Mouse (Mus musculus): ENCODE measurements around the gene Ttc16. TPM values are rescaled to one million over a fixed set of nuclear protein-coding genes. Genes with fewer than 3 reads are reported as not detected.

Gene Ttc16
- polyA plus RNA-seq, 1 experiment = 0.16 TPM

DNA sequence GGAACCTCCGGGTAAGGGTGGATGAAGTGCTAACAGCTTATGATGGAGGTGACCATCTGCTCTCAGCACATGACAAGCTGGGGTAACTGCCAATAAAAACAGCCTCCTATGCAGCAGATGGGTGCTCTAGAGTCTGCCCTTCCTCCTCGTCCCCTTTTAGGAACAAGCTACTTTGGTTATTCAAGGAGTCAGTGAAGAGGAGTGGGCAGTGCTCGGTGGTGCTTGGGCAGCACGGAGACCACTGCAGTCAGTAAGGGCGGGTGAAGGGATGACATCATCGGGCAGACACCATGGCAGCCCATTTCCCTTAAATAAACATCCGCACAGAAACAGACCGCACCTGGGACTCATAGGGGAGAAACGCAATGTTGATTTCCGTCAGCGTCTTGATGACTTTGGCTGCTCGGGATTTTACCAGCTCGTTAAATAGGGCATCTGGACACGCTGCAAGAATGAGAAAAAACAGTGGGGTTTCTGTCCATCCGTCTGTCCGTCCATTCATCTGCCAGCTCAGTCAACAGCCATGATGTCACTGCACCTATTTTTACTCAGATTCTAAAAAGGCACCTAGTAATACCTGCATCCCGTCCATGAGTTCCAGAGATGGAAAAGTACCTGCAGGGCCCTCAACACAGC lies 41.6 kb upstream of the Ttc16 start:
- no peak overlapping the region for H3ac ChIP-seq (ENCODE audit: control insufficient read depth, insufficient read length)
- no peaks in the 10 kb centered on the region for H3K79me2 ChIP-seq (ENCODE audit: control insufficient read depth, insufficient read depth)
- no peaks in the 10 kb centered on the region for H3K27me3 ChIP-seq (ENCODE audit: control insufficient read depth, insufficient read depth, insufficient read length)
- peaks cover 15% of the 10 kb centered on the region for H3K36me3 ChIP-seq (ENCODE audit: control insufficient read depth, insufficient read depth)
- TF ChIP-seq POLR2A (IDR thresholded peaks at IDR 0.05; ENCODE audit: insufficient read length, low read depth) (no peak), REST (IDR thresholded peaks at IDR 0.05; ENCODE audit: insufficient read depth, insufficient read length) (no peak), USF1 (IDR thresholded peaks at IDR 0.05; ENCODE audit: low read depth) (peak; percentile 40), SRF (IDR thresholded peaks at IDR 0.05; ENCODE audit: control insufficient read depth, insufficient read length, low read depth) (no peak), MYOD1 (IDR thresholded peaks at IDR 0.05; ENCODE audit: control insufficient read depth in 1 of 3, insufficient read length in 2 of 3, low read depth in 2 of 3) (peak; percentile 91 to 95 (median 93)), POLR2AphosphoS2 (IDR thresholded peaks at IDR 0.05; ENCODE audit: insufficient read length, low read depth) (no peak), TCF12 (IDR thresholded peaks at IDR 0.05; ENCODE audit: insufficient read depth, poor library complexity, severe bottlenecking) (peak; percentile 39), E2F4 (IDR thresholded peaks at IDR 0.05; ENCODE audit: insufficient read depth) (no peak), MYOG (IDR thresholded peaks at IDR 0.05; ENCODE audit: control insufficient read depth in 1 of 3, insufficient read depth in 1 of 3, insufficient read length in 2 of 3, low read depth in 2 of 3) (peak in 2 of 3 experiments; percentile 45 to 51), MAX (IDR thresholded peaks at IDR 0.05; ENCODE audit: low read depth) (no peak), TCF3 (IDR thresholded peaks at IDR 0.05; ENCODE audit: insufficient read length, low read depth) (no peak), CEBPB (IDR thresholded peaks at IDR 0.05; ENCODE audit: insufficient read depth, poor library complexity, severe bottlenecking) (no peak)
- no peak overlapping the region for H3K4me3 ChIP-seq
- H3K4me2 ChIP-seq (ENCODE audit: low read depth) = peak overlapping the region; percentile 38

DNA sequence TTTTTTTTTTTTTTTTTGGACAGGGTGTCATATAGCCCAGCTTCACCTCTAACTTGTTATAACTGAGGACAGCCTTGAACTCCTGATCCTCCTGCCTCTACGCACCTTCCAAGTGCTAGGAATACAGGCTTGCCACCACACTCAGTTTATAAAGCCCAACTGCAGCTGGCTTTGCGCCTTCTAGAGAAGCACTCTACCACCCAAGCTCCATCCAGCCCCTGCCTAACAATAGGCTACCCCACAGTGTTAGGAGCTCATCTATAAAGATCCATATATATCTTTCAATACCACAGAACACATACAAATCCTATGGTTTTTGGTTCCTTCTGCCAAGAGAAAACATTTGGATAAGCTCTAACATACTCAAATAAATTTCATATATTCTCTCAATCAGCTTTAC lies 41.1 kb upstream of the Ttc16 start:
- H3K27me3 ChIP-seq (ENCODE audit: control insufficient read depth, insufficient read depth, insufficient read length) = no peaks in the 10 kb centered on the region
- H3ac ChIP-seq (ENCODE audit: control insufficient read depth, insufficient read length) = no peak overlapping the region
- no peak for TF ChIP-seq MAX (IDR thresholded peaks at IDR 0.05; ENCODE audit: low read depth)
- TF ChIP-seq TCF12 (IDR thresholded peaks at IDR 0.05; ENCODE audit: insufficient read depth, poor library complexity, severe bottlenecking) = no peak
- TF ChIP-seq USF1 (IDR thresholded peaks at IDR 0.05; ENCODE audit: low read depth) = no peak
- no peak for TF ChIP-seq CEBPB (IDR thresholded peaks at IDR 0.05; ENCODE audit: insufficient read depth, poor library complexity, severe bottlenecking)
- TF ChIP-seq MYOD1 (IDR thresholded peaks at IDR 0.05; ENCODE audit: control insufficient read depth in 1 of 3, insufficient read length in 2 of 3, low read depth in 2 of 3) = no peak
- no peak for TF ChIP-seq POLR2AphosphoS2 (IDR thresholded peaks at IDR 0.05; ENCODE audit: insufficient read length, low read depth)
- TF ChIP-seq TCF3 (IDR thresholded peaks at IDR 0.05; ENCODE audit: insufficient read length, low read depth) = no peak
- TF ChIP-seq POLR2A (IDR thresholded peaks at IDR 0.05; ENCODE audit: insufficient read length, low read depth) = no peak
- no peak for TF ChIP-seq REST (IDR thresholded peaks at IDR 0.05; ENCODE audit: insufficient read depth, insufficient read length)
- TF ChIP-seq SRF (IDR thresholded peaks at IDR 0.05; ENCODE audit: control insufficient read depth, insufficient read length, low read depth) = no peak
- no peak for TF ChIP-seq MYOG (IDR thresholded peaks at IDR 0.05; ENCODE audit: control insufficient read depth in 1 of 3, insufficient read depth in 1 of 3, insufficient read length in 2 of 3, low read depth in 2 of 3)
- TF ChIP-seq E2F4 (IDR thresholded peaks at IDR 0.05; ENCODE audit: insufficient read depth) = no peak

DNA sequence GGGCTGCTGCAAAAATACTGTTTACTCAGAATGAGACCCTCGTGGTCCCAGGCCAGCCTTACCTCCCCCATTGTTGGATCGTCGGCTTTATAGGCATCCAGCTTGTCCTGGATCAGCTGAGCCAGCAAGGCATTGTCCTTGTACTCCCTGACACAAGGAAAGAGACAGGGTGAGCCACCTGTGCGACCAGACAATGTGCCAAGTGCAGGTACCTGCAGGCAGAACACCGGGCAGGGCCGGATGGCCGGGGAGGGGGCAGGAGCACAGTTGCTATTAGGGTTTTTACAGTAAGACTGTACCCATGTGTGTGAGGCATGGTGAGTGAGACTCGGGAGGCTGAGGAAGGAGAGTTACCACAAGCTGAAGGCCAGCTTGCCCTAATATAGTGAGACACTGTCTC lies 36.5 kb upstream of the Ttc16 start:
- Histone ChIP-seq H3K4me3 (no peak overlapping the region), H3K27me3 (ENCODE audit: control insufficient read depth, insufficient read depth, insufficient read length) (no peaks in the 10 kb centered on the region), H3K4me2 (ENCODE audit: low read depth) (no peak overlapping the region), H3ac (ENCODE audit: control insufficient read depth, insufficient read length) (no peak overlapping the region), H3K79me2 (ENCODE audit: control insufficient read depth, insufficient read depth) (no peaks in the 10 kb centered on the region), H3K36me3 (ENCODE audit: control insufficient read depth, insufficient read depth) (peaks cover 17% of the 10 kb centered on the region)
- no peak for TF ChIP-seq USF1 (IDR thresholded peaks at IDR 0.05; ENCODE audit: low read depth)
- TF ChIP-seq MYOG (IDR thresholded peaks at IDR 0.05; ENCODE audit: control insufficient read depth in 1 of 3, insufficient read depth in 1 of 3, insufficient read length in 2 of 3, low read depth in 2 of 3) = no peak
- no peak for TF ChIP-seq SRF (IDR thresholded peaks at IDR 0.05; ENCODE audit: control insufficient read depth, insufficient read length, low read depth)
- TF ChIP-seq CEBPB (IDR thresholded peaks at IDR 0.05; ENCODE audit: insufficient read depth, poor library complexity, severe bottlenecking) = no peak

More for the DNA sequence above, 41.1 kb upstream of the Ttc16 start:
- H3K4me2 ChIP-seq (ENCODE audit: low read depth) = peak overlapping the region; percentile 38
- H3K4me3 ChIP-seq = no peak overlapping the region
- H3K79me2 ChIP-seq (ENCODE audit: control insufficient read depth, insufficient read depth) = no peaks in the 10 kb centered on the region
- peaks cover 19% of the 10 kb centered on the region for H3K36me3 ChIP-seq (ENCODE audit: control insufficient read depth, insufficient read depth)

DNA sequence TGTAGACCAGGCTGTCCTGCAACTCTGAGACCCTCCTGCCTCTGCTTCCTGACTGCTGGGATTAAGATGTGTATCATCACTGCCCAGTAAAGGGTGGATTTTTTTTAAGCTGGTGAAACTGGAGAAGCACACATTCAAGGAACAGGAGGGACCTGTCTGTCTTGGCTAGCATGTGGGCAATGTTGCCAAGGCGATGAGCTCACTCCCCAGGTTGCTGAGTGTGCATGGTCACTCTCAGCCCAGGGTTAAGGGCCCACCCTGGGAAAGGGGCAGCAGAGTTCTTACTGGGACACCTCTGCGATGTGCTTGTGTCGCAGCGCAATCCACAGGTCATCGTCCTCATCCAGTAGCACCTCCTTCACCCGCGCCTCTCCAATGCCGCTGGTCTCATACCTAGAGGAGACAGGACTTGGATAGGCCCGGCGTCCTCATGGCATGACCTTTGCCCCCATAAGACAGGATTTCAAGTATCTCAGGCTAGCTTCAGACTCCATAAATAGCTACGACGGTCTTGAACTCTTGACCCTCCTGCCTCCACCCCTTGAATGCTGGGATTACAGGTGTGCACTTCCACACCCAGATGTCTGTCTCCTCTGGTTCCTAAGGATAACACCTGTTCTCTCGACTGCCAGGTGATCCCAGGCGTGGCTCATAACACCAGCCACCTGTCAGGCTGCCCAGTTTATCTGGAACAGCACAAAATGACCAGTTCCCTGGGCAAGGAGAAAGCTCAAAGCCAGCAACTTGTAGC lies 33.6 kb upstream of the Ttc16 start:
- TF ChIP-seq SRF (IDR thresholded peaks at IDR 0.05; ENCODE audit: control insufficient read depth, insufficient read length, low read depth) = no peak
- no peak for TF ChIP-seq TCF3 (IDR thresholded peaks at IDR 0.05; ENCODE audit: insufficient read length, low read depth)
- no peak for TF ChIP-seq MAX (IDR thresholded peaks at IDR 0.05; ENCODE audit: low read depth)
- no peak for TF ChIP-seq TCF12 (IDR thresholded peaks at IDR 0.05; ENCODE audit: insufficient read depth, poor library complexity, severe bottlenecking)
- no peak for TF ChIP-seq E2F4 (IDR thresholded peaks at IDR 0.05; ENCODE audit: insufficient read depth)
- TF ChIP-seq POLR2A (IDR thresholded peaks at IDR 0.05; ENCODE audit: insufficient read length, low read depth) = no peak
- no peak for TF ChIP-seq MYOG (IDR thresholded peaks at IDR 0.05; ENCODE audit: control insufficient read depth in 1 of 3, insufficient read depth in 1 of 3, insufficient read length in 2 of 3, low read depth in 2 of 3)
- no peak for TF ChIP-seq MYOD1 (IDR thresholded peaks at IDR 0.05; ENCODE audit: control insufficient read depth in 1 of 3, insufficient read length in 2 of 3, low read depth in 2 of 3)
- no peak for TF ChIP-seq REST (IDR thresholded peaks at IDR 0.05; ENCODE audit: insufficient read depth, insufficient read length)
- TF ChIP-seq USF1 (IDR thresholded peaks at IDR 0.05; ENCODE audit: low read depth) = no peak
- TF ChIP-seq POLR2AphosphoS2 (IDR thresholded peaks at IDR 0.05; ENCODE audit: insufficient read length, low read depth) = no peak
- TF ChIP-seq CEBPB (IDR thresholded peaks at IDR 0.05; ENCODE audit: insufficient read depth, poor library complexity, severe bottlenecking) = no peak
- H3K4me2 ChIP-seq (ENCODE audit: low read depth) = no peak overlapping the region
- peaks cover 24% of the 10 kb centered on the region for H3K36me3 ChIP-seq (ENCODE audit: control insufficient read depth, insufficient read depth)
- H3K79me2 ChIP-seq (ENCODE audit: control insufficient read depth, insufficient read depth) = no peaks in the 10 kb centered on the region
- H3K4me3 ChIP-seq = no peak overlapping the region
- H3ac ChIP-seq (ENCODE audit: control insufficient read depth, insufficient read length) = no peak overlapping the region
- no peaks in the 10 kb centered on the region for H3K27me3 ChIP-seq (ENCODE audit: control insufficient read depth, insufficient read depth, insufficient read length)
